Mouse (Mus musculus) thymus, adult 2 months (tissue): ENCODE measurements around the gene Tmem125. TPM values are rescaled to one million over a fixed set of nuclear protein-coding genes. Genes with fewer than 3 reads are reported as not detected.

Source experiments
- DNase-seq: peaks from one replicate; pipeline ENCODE4 v3.0.0; 2021
- H3K27ac ChIP-seq: fragments of 200-500 bp; 2 replicates; pipeline ENCODE4 v1.5.1; 2012; ENCODE audit warnings: low read length, control low read depth; ENCODE audit not compliant: control insufficient read depth, insufficient read depth
- H3K27me3 ChIP-seq: fragments of 200-500 bp; 2 replicates; pipeline ENCODE4 v1.6.1; 2012; ENCODE audit warnings: mild to moderate bottlenecking, low read length, moderate library complexity, mixed read lengths; ENCODE audit not compliant: control insufficient read depth, insufficient read depth
- H3K36me3 ChIP-seq: fragments of 200-500 bp; 2 replicates; pipeline ENCODE4 v1.6.1; 2012; ENCODE audit warnings: mild to moderate bottlenecking, low read length, moderate library complexity; ENCODE audit not compliant: control insufficient read depth, insufficient read depth
- H3K4me1 ChIP-seq: fragments of 200-500 bp; replicated peaks from 2 replicates; pipeline ENCODE4 v1.6.1; 2012; ENCODE audit warnings: low read length; ENCODE audit not compliant: control insufficient read depth, insufficient read depth
- H3K4me3 ChIP-seq: fragments of 200-500 bp; 2 replicates; pipeline ENCODE4 v1.5.1; 2012; ENCODE audit warnings: mild to moderate bottlenecking, low read length, control low read depth, moderate library complexity; ENCODE audit not compliant: control insufficient read depth, insufficient read depth
- CTCF ChIP-seq: fragments of 200-500 bp; IDR thresholded peaks from 2 replicates; pipeline ENCODE4 v1.5.1; 2012; ENCODE audit warnings: mild to moderate bottlenecking, control low read depth, low read length, moderate library complexity, borderline replicate concordance; ENCODE audit not compliant: control insufficient read depth, poor library complexity, insufficient read depth; ENCODE audit errors: extremely low read depth
- POLR2A ChIP-seq: fragments of 200-500 bp; IDR thresholded peaks from 2 replicates; pipeline ENCODE4 v1.6.1; 2012; ENCODE audit warnings: mild to moderate bottlenecking, low read length, control low read depth, moderate library complexity; ENCODE audit not compliant: control insufficient read depth, poor library complexity, insufficient read depth; ENCODE audit errors: extremely low read depth
- WGBS: fragments of 180-500 bp; shearing (Covaris S2); methylation state at CpG from one replicate; pipeline ENCODE4 v1.1.7; 2018; 5-methylcytosine and 5-hydroxymethylcytosine counted together
- polyA plus RNA-seq: library from polyadenylated mRNA; depleted of rRNA; stranded (reverse); fragments of >200 nt; gene quantifications from 2 replicates; pipeline ENCODE4 v1.2.3, GENCODE M21; 2012

Gene Tmem125
- polyA plus RNA-seq, 1 experiment: 1.7 TPM

DNA sequence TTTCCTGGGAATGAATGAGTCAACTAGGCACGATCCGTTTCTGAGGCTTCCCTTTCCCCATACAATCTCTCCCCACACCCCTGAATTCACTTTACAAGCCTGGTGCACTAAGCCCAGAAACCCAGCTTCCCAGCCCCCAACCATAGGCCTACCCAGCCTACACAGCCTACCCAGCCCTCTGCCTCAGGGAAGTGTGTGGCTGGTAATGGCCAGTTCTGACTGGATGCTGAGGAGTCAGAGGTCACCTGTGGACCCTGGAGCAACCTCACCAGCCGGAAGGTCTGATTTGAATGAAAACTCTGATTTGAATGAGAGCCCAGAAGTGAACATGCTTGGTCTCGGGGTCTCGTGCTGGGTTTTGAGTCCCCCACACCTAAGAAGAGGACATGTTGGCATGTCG lies 16.1 kb downstream of the Tmem125 start:
- H3K27me3 ChIP-seq: no peaks in the 10 kb centered on the region
- no peak for TF ChIP-seq POLR2A
- TF ChIP-seq CTCF: no peak
- 91% methylated on average over 6 of the region's 6 CpGs for WGBS

DNA sequence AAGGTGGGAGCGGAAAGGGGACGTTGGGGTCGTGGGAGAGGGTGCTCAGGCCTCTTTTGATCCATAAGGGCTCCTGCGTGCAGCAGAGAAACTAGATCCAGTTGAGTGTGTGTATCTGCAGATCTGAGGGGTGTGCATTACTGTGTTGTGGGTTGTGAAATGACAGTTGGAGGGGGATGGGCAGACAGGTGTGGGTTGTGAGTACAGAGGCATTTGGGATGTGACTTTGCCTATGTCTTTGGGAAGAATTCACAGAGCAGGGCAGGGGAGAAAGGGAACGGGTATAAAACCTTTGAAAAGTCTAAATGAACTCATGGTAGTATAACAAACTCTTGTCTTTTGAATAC lies 16.5 kb downstream of the Tmem125 start:
- Histone ChIP-seq H3K4me3 (no peak overlapping the region), H3K4me1 (no peaks in the 10 kb centered on the region), H3K36me3 (no peaks in the 10 kb centered on the region), H3K27me3 (no peaks in the 10 kb centered on the region), H3K27ac (no peak overlapping the region)
- 72% methylated on average over 5 of the region's 5 CpGs for WGBS
- peak; percentile 9 for DNase-seq
- TF ChIP-seq POLR2A: no peak
- no peak for TF ChIP-seq CTCF

More for the DNA sequence above, 16.1 kb downstream of the Tmem125 start:
- Histone ChIP-seq H3K4me1 (no peaks in the 10 kb centered on the region), H3K27ac (no peak overlapping the region), H3K36me3 (no peaks in the 10 kb centered on the region), H3K4me3 (no peak overlapping the region)
- no peak for DNase-seq

DNA sequence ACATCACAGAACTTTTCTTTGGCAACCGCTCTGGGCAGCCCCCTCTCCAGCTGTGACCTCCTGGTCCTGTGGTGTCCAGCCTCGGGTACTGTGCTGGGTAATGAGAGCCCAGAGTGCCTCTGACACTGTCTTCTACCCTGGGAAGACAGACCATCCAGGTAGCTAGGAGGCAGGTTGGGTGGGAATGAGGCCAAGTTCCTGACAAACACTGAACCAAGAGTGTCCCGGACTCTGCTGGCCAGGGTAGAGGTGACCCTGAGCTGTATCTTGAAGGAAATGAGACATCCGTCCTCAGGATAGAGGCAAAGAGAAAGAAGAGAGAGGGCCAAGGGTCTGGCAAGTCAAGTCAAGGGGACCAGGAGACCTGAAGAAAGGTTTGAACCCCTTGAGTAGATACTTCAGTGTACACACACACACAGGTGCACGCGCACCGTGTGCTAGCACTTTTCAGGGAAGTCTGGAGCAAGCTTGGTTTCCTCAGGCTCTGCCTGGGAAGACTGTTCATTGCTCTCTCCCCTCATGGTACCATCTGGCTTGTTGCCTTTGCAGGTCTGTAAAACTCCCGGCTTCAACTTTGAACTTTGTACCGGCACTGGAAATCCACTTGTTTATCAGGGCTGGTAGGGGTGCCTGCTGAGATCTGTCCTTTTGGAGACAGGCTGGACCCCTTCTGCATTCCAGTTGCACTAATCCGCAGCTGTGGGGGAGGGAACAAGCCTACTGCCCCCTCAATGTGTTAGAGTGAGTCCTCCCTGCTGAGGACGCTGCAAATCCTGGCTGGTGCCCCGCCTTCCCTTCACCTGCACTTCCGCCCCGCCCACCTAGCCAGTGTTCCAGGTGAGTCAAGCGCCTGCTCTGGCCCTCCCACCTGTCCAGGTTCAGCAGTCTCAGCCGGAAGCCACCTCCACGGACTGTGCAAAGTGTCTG lies 17.2 kb downstream of the Tmem125 start, which contains the start of gene 2610528J11Rik:
Gene 2610528J11Rik, plus strand, starts transcription at position 592 of the 927 bp plus-strand sequence.
- H3K4me1 ChIP-seq: no peaks in the 10 kb centered on the region
- no peak within 1 kb of the TSS for H3K4me3 ChIP-seq
- no peaks in the 10 kb centered on the region for H3K27me3 ChIP-seq
- H3K27ac ChIP-seq: no peak within 1 kb of the TSS
- TF ChIP-seq POLR2A (no peak), CTCF (no peak)
- WGBS: 87% methylated on average over 17 of the region's 17 CpGs
- DNase-seq: no peak
- no peaks in the 10 kb centered on the region for H3K36me3 ChIP-seq

DNA sequence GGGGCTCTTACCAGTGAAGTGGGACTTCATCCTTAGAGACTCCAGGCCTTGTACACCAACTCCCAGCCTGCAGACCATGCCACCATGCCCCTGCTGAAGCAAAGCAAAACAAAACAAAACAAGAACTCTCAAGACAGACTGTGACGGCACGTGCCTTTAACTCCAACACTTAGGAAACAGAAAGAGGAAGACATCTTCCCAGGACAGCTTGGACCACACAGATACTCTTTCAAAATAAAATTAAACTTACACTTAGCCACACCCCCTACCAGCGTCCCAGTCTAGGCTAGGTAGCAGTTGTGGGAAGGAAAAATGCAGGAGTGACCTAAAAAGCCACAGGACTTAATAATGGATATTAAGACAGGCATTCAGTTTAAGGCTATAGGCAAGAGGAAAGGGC lies 18.1 kb downstream of the Tmem125 start:
- Histone ChIP-seq H3K27ac (no peak overlapping the region), H3K27me3 (no peaks in the 10 kb centered on the region), H3K4me3 (no peak overlapping the region), H3K36me3 (no peaks in the 10 kb centered on the region), H3K4me1 (no peaks in the 10 kb centered on the region)
- TF ChIP-seq POLR2A (no peak), CTCF (no peak)
- no peak for DNase-seq
- WGBS: 49% methylated on average over 3 of the region's 3 CpGs

GRCm38 (mm10) chr4:118523976-118524375 lies 19.9 kb downstream of the Tmem125 start:
- Histone ChIP-seq H3K27ac (no peak overlapping the region), H3K27me3 (no peaks in the 10 kb centered on the region), H3K4me1 (no peaks in the 10 kb centered on the region), H3K36me3 (no peaks in the 10 kb centered on the region), H3K4me3 (no peak overlapping the region)
- 90% methylated on average over 7 of the region's 7 CpGs for WGBS
- TF ChIP-seq CTCF: no peak
- no peak for TF ChIP-seq POLR2A
- DNase-seq: no peak

DNA sequence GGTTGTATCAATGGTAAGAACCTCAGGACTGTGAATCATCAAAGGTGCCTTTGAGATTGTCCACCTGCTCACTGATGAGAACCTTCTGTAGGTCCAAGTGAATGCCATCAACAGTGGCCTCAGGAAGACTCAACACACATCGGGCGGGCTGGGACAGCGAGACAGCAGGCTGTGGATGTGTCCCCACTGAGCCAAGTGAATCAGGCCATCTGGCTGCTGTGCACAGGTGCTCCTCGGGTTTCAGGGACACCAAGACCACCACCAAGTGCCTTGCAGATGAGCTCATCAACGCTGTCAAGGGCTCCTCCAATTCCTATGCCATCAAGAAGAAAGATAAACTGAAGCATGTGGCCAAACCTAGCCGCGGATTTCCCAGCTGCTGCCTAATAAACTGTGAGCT lies 21.6 kb downstream of the Tmem125 start:
- WGBS: 90% methylated on average over 7 of the region's 7 CpGs
- H3K27ac ChIP-seq: no peak overlapping the region
- H3K4me1 ChIP-seq: no peaks in the 10 kb centered on the region
- H3K4me3 ChIP-seq: no peak overlapping the region
- no peaks in the 10 kb centered on the region for H3K36me3 ChIP-seq
- DNase-seq: no peak
- no peaks in the 10 kb centered on the region for H3K27me3 ChIP-seq
- no peak for TF ChIP-seq POLR2A
- TF ChIP-seq CTCF: no peak
